Mouse (Mus musculus) ES-E14 (cell line): ENCODE results near the gene Ackr1. TPM values are rescaled to one million over a fixed set of nuclear protein-coding genes. Genes with fewer than 3 reads are reported as not detected.

ENCODE experiments used
- DNase-seq: peaks from one replicate; pipeline ENCODE4 v3.0.0-alpha.2; 2013; ENCODE audit warnings: low read depth, low spot score
- H3K27ac ChIP-seq: 2 replicates; pipeline ENCODE4 v1.5.1; 2012; ENCODE audit warnings: low read depth, mild to moderate bottlenecking, low read length, moderate library complexity, mixed read lengths; ENCODE audit not compliant: poor library complexity, insufficient read depth, severe bottlenecking
- H3K36me3 ChIP-seq: 2 replicates; pipeline ENCODE4 v1.6.1; 2012; ENCODE audit warnings: mild to moderate bottlenecking, low read length, moderate library complexity, mixed read lengths; ENCODE audit not compliant: control insufficient read depth, poor library complexity, insufficient read depth, severe bottlenecking
- H3K4me1 ChIP-seq, 2 experiments: fragments of 150-350 bp in 1 of 2; sonication (generic) in 1 of 2; 2 replicates each; pipeline ENCODE4 v1.6.1; 2012; ENCODE audit warnings: low read length in 2 of 2, mild to moderate bottlenecking in 1 of 2, mixed read lengths in 1 of 2; ENCODE audit not compliant: control insufficient read depth in 2 of 2, insufficient read depth in 2 of 2, poor library complexity in 1 of 2
- H3K4me3 ChIP-seq, 2 experiments: fragments of 150-350 bp in 1 of 2; sonication (generic) in 1 of 2; 2 replicates each; pipeline ENCODE4 v1.5.1; 2012; ENCODE audit warnings: low read length in 2 of 2, low read depth in 1 of 2, mild to moderate bottlenecking in 1 of 2, mixed read lengths in 1 of 2; ENCODE audit not compliant: insufficient read depth in 1 of 2, poor library complexity in 1 of 2, severe bottlenecking in 1 of 2
- H3K9ac ChIP-seq: 2 replicates; pipeline ENCODE4 v1.6.1; 2012; ENCODE audit warnings: low read depth, mild to moderate bottlenecking, low read length, mixed read lengths; ENCODE audit not compliant: poor library complexity, insufficient read depth, severe bottlenecking
- H3K9me3 ChIP-seq: fragments of 150-350 bp; sonication (generic); 2 replicates; pipeline ENCODE4 v1.6.1; 2012; ENCODE audit warnings: low read depth, mild to moderate bottlenecking, low read length; ENCODE audit not compliant: control insufficient read depth, insufficient read depth
- CHD2 ChIP-seq: IDR thresholded peaks from 2 replicates; pipeline ENCODE4 v1.6.1; 2014; ENCODE audit warnings: mild to moderate bottlenecking, low read depth, low read length, inconsistent platforms
- HCFC1 ChIP-seq: IDR thresholded peaks from 2 replicates; pipeline ENCODE4 v1.6.1; 2012; ENCODE audit warnings: low read length, inconsistent platforms, borderline replicate concordance; ENCODE audit not compliant: insufficient read depth
- MAFK ChIP-seq: IDR thresholded peaks from 2 replicates; pipeline ENCODE4 v1.6.1; 2014; ENCODE audit warnings: mild to moderate bottlenecking, low read depth, low read length, inconsistent platforms; ENCODE audit not compliant: insufficient read depth
- ZC3H11A ChIP-seq: IDR thresholded peaks from 2 replicates; pipeline ENCODE4 v1.6.1; 2012; ENCODE audit warnings: low read depth, mild to moderate bottlenecking, inconsistent platforms, low read length, borderline replicate concordance
- ZNF384 ChIP-seq: IDR thresholded peaks from 2 replicates; pipeline ENCODE4 v1.6.1; 2012; ENCODE audit warnings: low read depth, low read length, inconsistent platforms
- in situ Hi-C, 2 experiments: fragments of 600-800 bp; cut with MboI; formaldehyde crosslinking; loops; one replicate each; pipeline ENCODE4 v1.15.1; 2025; ENCODE audit warnings: low sequenced_read_pairs in 2 of 2, inconsistent platforms in 1 of 2; ENCODE audit not compliant: unreplicated experiment in 2 of 2
- total RNA-seq: library from RNA; depleted of rRNA; stranded (reverse); fragments of 300-350 nt; gene quantifications from 2 replicates; pipeline ENCODE4 v1.2.3, GENCODE M21; 2012

Ackr1 gene
- total RNA-seq, 1 experiment: not detected

DNA sequence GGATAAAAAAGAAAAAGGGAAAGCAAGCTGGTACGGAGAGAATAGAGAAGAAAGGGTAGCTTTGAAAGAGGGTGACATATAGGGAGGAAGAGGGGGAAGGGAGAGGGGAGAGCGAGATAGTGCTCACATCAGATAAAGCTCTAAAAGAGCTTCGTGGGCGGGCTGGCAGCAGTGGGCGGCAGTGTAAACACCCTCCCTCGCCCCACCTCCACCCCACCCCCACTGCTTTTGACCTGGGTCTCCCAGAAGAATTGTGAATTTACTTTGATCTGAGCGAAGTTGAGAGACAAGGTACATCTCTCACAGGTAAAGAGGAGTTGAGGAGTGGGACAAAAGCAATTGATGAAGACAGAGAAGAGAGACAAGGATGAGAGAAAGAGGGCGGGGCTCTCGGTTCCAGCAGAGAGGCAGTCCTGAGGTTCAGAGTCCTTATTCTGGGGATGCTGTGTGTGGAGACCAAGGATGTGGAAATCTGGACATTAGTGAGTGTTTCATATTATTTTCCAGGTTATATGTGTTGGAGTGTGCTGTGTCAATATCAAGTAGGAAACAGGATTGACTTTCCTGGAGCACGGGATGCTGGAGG lies 16.9 kb upstream of the Ackr1 start, which contains the start of gene Aim2:
TSS of gene Aim2 (plus strand) at position 508 of the 586 bp plus-strand sequence.
- H3K9ac ChIP-seq: no peak within 1 kb of the TSS
- H3K9me3 ChIP-seq: no peaks in the 10 kb centered on the region
- H3K4me1 ChIP-seq: peaks cover 5 to 16% of the 10 kb centered on the region in 2 experiments; a peak in 3 of 4 replicates
- H3K27ac ChIP-seq: no peak within 1 kb of the TSS
- DNase-seq: no peak
- TF ChIP-seq ZC3H11A (no peak), HCFC1 (no peak), ZNF384 (no peak)
- H3K36me3 ChIP-seq: no peaks in the 10 kb centered on the region
- peak within 1 kb of the TSS in 1 of 2 experiments; percentile 30; a peak in 1 of 4 replicates for H3K4me3 ChIP-seq
- in situ Hi-C loops: no loop called here

DNA sequence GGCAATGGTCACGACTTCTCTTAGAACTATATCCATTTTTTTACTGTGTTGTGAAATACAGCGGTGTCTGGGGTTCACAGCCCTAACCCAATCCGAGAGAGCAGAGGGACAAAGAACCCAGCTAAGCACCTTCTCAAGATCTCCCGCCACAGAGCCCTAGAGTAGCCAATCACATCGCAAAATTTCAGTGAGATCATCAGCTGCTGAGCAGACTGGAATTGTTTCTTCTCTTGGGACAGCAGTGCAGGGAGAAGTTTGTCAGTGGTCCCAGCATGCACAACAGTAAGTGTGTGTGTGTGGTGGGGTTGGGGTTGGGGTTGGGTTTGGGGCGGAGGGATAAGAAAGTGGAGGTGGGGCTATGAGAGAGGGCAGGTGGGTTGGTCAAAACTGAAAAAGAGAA lies 16.4 kb upstream of the Ackr1 start:
- Histone ChIP-seq H3K9me3 (no peaks in the 10 kb centered on the region), H3K4me3 (peak overlapping the region in 1 of 2 experiments; percentile 30; a peak in 1 of 4 replicates), H3K27ac (no peak overlapping the region), H3K4me1 (peaks cover 5 to 16% of the 10 kb centered on the region in 2 experiments; a peak in 3 of 4 replicates), H3K36me3 (no peaks in the 10 kb centered on the region), H3K9ac (no peak overlapping the region)
- peak; percentile 85 for DNase-seq
- TF ChIP-seq MAFK (no peak), CHD2 (peak; percentile 93)
- in situ Hi-C loops: no loop called here

DNA sequence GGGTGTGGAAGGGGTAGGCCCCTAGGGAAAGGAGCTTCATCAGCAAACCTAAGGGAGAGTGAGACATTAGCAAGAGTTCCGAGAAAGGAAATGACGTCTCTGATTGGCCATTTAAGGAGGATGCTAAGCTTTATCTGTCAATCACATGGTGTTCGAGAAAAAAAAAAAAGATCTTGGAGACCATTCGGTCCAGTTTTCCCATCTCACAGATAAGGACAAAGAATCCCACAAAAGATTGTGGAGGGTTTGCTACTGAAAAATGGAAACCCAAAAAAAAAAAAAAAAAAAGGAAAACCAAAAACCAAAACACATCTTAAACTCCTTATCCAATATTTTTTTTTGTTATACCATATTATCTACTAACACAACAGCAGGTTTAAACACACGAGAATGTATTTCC lies 15.6 kb upstream of the Ackr1 start:
- DNase-seq: no peak
- H3K27ac ChIP-seq: no peak overlapping the region
- in situ Hi-C loops: no loop called here
- no peak overlapping the region for H3K4me3 ChIP-seq
- no peaks in the 10 kb centered on the region for H3K36me3 ChIP-seq
- peaks cover 5 to 16% of the 10 kb centered on the region in 2 experiments; a peak in 3 of 4 replicates for H3K4me1 ChIP-seq
- no peak overlapping the region for H3K9ac ChIP-seq
- no peak for TF ChIP-seq CHD2
- peak; percentile 80 for TF ChIP-seq ZNF384
- no peaks in the 10 kb centered on the region for H3K9me3 ChIP-seq

DNA sequence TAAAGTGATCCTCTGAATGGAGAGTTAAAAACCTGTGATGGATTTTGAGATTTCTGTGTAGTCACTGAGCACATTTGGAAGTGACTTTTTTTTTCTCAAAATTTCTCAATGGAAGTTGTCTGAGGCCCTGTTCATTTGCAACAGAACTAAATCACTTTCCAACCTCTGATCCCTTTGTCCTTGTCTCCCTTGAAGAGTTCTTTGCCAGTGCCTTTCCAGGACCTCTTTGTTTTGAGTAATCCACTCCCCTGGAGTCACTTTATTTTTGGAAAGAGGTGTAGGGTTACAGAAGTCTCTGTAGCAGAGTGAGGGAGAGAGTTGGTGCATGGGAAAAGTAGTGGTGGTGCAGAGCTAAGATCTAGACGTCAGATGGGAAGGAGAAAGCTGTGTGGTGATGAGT lies 15.0 kb upstream of the Ackr1 start:
- TF ChIP-seq ZNF384: peak; percentile 62; the same call in 1 of the 2 replicates
- TF ChIP-seq HCFC1: no peak
- Histone ChIP-seq H3K27ac (no peak overlapping the region; the same call in 1 of the 2 replicates), H3K9me3 (no peaks in the 10 kb centered on the region), H3K4me3 (no peak overlapping the region), H3K4me1 (peaks cover 5 to 16% of the 10 kb centered on the region in 2 experiments; a peak in 3 of 4 replicates), H3K36me3 (no peaks in the 10 kb centered on the region), H3K9ac (no peak overlapping the region)
- in situ Hi-C loops: no loop called here
- DNase-seq: no peak

DNA sequence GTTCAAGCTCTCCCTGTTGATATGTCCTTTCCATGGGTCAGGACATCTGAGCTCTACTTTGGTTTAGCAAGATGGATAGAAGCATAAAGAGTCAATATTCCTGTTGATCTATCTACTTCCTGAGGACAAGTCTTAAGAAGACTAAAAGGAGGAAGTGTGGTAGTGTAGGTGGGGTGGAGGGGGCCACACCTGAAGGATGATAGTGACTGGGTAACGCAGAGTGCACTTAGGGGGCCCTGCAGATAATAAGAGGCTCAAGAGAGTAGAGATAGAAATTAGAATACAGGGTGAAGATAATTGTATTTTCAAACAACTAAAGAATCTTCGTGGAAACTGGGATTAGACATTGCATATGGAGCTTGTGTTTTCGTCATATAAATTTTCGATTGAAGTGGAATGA lies 11.6 kb upstream of the Ackr1 start:
- in situ Hi-C loops: no loop called here
- Histone ChIP-seq H3K9me3 (no peaks in the 10 kb centered on the region), H3K4me3 (no peak overlapping the region), H3K9ac (no peak overlapping the region), H3K4me1 (peaks cover 5 to 13% of the 10 kb centered on the region in 2 experiments; a peak in 3 of 4 replicates), H3K36me3 (no peaks in the 10 kb centered on the region), H3K27ac (no peak overlapping the region)
- no peak for DNase-seq
- no peak for TF ChIP-seq ZNF384
- TF ChIP-seq CHD2: no peak
- no peak for TF ChIP-seq MAFK
- no peak for TF ChIP-seq HCFC1
- TF ChIP-seq ZC3H11A: no peak
